ENCODE assay signal across 11 mouse cellular contexts in the genomic region with DNA sequence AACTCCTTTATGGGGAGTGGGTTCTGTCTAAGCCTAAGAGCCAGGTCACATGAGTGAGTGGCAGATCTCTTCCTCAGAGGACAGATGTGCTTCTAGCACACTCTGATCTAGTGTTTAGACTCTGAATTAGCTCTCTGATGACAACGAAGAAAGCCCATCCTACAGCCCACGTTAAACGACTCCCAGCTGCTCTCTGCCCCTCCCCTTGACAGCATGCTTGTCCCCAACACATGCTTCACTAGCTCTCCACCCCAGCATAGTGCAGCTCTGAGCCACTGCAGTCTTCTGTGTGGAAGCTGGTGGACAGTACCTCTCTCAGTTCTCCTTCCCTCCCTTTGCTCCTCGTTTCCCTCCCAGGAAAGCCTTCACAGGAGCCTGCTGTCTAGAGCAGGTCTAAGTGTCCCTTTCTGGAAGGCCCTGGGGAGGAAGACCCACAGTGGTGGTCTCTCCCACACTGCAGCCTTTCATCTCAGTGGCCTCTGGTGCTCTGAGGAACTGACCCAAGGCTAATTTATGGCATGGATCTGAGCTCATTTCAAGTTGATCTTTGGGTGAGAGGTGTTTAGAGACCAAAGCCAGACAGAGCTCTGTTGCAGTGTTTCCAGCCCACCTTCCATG. TPM values are rescaled to one million over a fixed set of nuclear protein-coding genes. Genes with fewer than 3 reads are reported as not detected.
DNase-seq lines count a peak whose midpoint lies in the region; ATAC-seq and TF ChIP-seq lines count a peak whose summit lies in the region.
"Had no signal": no experiment of that assay in that cellular context is flagged by ENCODE, and none has a peak within 500 bp of the region (broad histone marks: within the 10 kb centered on the region; RNA-seq: fewer than 3 reads in every experiment).

No protein-coding gene starts in this region.

- H3K27ac ChIP-seq in hindbrain, embryonic 12.5 days, result no peak overlapping the region
- no peak overlapping the region for H3K27ac ChIP-seq in hindbrain, embryonic 11.5 days (ENCODE audit: low read depth, low read length)
- H3K27ac ChIP-seq in lung, embryonic 16.5 days (ENCODE audit: low read length), result no peak overlapping the region
- H3K27ac ChIP-seq in embryonic facial prominence, embryonic 14.5 days (replicated peaks; ENCODE audit: low read depth, low read length), result no peak overlapping the region
- peak overlapping the region; percentile 23; the same call in 1 of the 2 replicates for H3K27ac ChIP-seq in small intestine, adult 2 months (ENCODE audit: insufficient read depth, low read depth, low read length)
- H3K27ac ChIP-seq: hindbrain, embryonic 10.5 days had no signal

- 22% methylated on average over 4 of the region's 4 CpGs for WGBS in hindbrain, embryonic 12.5 days
- WGBS in hindbrain, embryonic 11.5 days, result 26% methylated on average over 4 of the region's 4 CpGs
- 20% methylated on average over 4 of the region's 4 CpGs for WGBS in lung, embryonic 16.5 days
- WGBS in embryonic facial prominence, embryonic 14.5 days, result 18% methylated on average over 4 of the region's 4 CpGs
- WGBS in small intestine, adult 2 months, result 32% methylated on average over 4 of the region's 4 CpGs

- H3K9me3 ChIP-seq in hindbrain, embryonic 12.5 days (replicated peaks), result no peaks in the 10 kb centered on the region
- H3K9me3 ChIP-seq in hindbrain, embryonic 11.5 days (ENCODE audit: control insufficient read depth, low read length), result no peaks in the 10 kb centered on the region
- H3K9me3 ChIP-seq in lung, embryonic 16.5 days (ENCODE audit: control insufficient read depth, low read length), result no peaks in the 10 kb centered on the region
- no peaks in the 10 kb centered on the region for H3K9me3 ChIP-seq in embryonic facial prominence, embryonic 14.5 days (ENCODE audit: control insufficient read depth, low read length)
- H3K9me3 ChIP-seq: hindbrain, embryonic 10.5 days had no signal

- no peaks in the 10 kb centered on the region for H3K36me3 ChIP-seq in hindbrain, embryonic 12.5 days
- no peaks in the 10 kb centered on the region for H3K36me3 ChIP-seq in hindbrain, embryonic 11.5 days (ENCODE audit: control insufficient read depth, insufficient read depth, low read length)
- H3K36me3 ChIP-seq in lung, embryonic 16.5 days (ENCODE audit: control insufficient read depth, insufficient read depth, low read length), result no peaks in the 10 kb centered on the region
- no peaks in the 10 kb centered on the region for H3K36me3 ChIP-seq in embryonic facial prominence, embryonic 14.5 days (ENCODE audit: control insufficient read depth, insufficient read depth, low read length)
- 0 out of 2 replicates have a peak, but pooled peaks cover 1% of the 10 kb centered on the region for H3K36me3 ChIP-seq in small intestine, adult 2 months (ENCODE audit: control insufficient read depth, insufficient read depth, low read length)

- TF ChIP-seq POLR2A in small intestine, adult 2 months (IDR thresholded peaks at IDR 0.05; ENCODE audit: low read depth, low read length), result no peak

- H3K4me3 ChIP-seq in hindbrain, embryonic 12.5 days, result no peak overlapping the region
- H3K4me3 ChIP-seq in hindbrain, embryonic 11.5 days (ENCODE audit: low read depth, low read length), result no peak overlapping the region
- no peak overlapping the region for H3K4me3 ChIP-seq in lung, embryonic 16.5 days (ENCODE audit: low read length)
- H3K4me3 ChIP-seq in embryonic facial prominence, embryonic 14.5 days (ENCODE audit: low read depth, low read length), result no peak overlapping the region
- no peak overlapping the region for H3K4me3 ChIP-seq in small intestine, adult 2 months (ENCODE audit: low read depth, low read length)
- H3K4me3 ChIP-seq: erythroblast, embryonic 14.5 days; hindbrain, embryonic 10.5 days had no signal

- H3K9ac ChIP-seq in hindbrain, embryonic 12.5 days, result 0 out of 2 replicates have a peak overlapping the region, but pooled peaks have one; percentile 13
- H3K9ac ChIP-seq in hindbrain, embryonic 11.5 days (ENCODE audit: low read depth, low read length), result no peak overlapping the region
- no peak overlapping the region for H3K9ac ChIP-seq in lung, embryonic 16.5 days (ENCODE audit: low read length)
- no peak overlapping the region for H3K9ac ChIP-seq in embryonic facial prominence, embryonic 14.5 days (ENCODE audit: low read depth, low read length)

- 0 out of 2 replicates have a peak, but pooled peaks have one; percentile 32 for ATAC-seq in hindbrain, embryonic 12.5 days (ENCODE audit: low FRiP score)
- ATAC-seq in hindbrain, embryonic 11.5 days (ENCODE audit: low FRiP score), result no peak
- peak; percentile 50 for ATAC-seq in lung, embryonic 16.5 days (ENCODE audit: low read depth)
- peak; percentile 58; the same call in 1 of the 2 replicates for ATAC-seq in embryonic facial prominence, embryonic 14.5 days (ENCODE audit: low read depth)

- no peaks in the 10 kb centered on the region for H3K27me3 ChIP-seq in hindbrain, embryonic 12.5 days
- H3K27me3 ChIP-seq in hindbrain, embryonic 11.5 days (ENCODE audit: control insufficient read depth, insufficient read depth, low read length), result no peaks in the 10 kb centered on the region
- no peaks in the 10 kb centered on the region for H3K27me3 ChIP-seq in lung, embryonic 16.5 days (ENCODE audit: control insufficient read depth, insufficient read depth, low read depth, low read length)
- no peaks in the 10 kb centered on the region for H3K27me3 ChIP-seq in embryonic facial prominence, embryonic 14.5 days (replicated peaks; ENCODE audit: control insufficient read depth, insufficient read depth, low read length)
- no peaks in the 10 kb centered on the region for H3K27me3 ChIP-seq in small intestine, adult 2 months (ENCODE audit: control insufficient read depth, insufficient read depth, low read length)

- no peak for DNase-seq in hindbrain, embryonic 11.5 days (ENCODE audit: low spot score)
- DNase-seq in lung, postnatal 25 days (ENCODE audit: low spot score), result no peak
- DNase-seq in embryonic facial prominence, embryonic 14.5 days (ENCODE audit: low spot score), result peak; percentile 37
- DNase-seq in adrenal gland, postnatal 25 days, result no peak
- no peak for DNase-seq in left cerebral cortex, adult 18-20 months (ENCODE audit: low spot score in 2 of 2)
- DNase-seq: cerebellum, adult 11-12 months had no signal

- no peak for TF ChIP-seq CTCF in small intestine, adult 2 months (IDR thresholded peaks at IDR 0.05; ENCODE audit: extremely low read depth, insufficient read length, insufficient replicate concordance, low read depth, low read length)

- peaks cover 21% of the 10 kb centered on the region for H3K4me1 ChIP-seq in hindbrain, embryonic 12.5 days
- peaks cover 2% of the 10 kb centered on the region; the same call in 1 of the 2 replicates for H3K4me1 ChIP-seq in hindbrain, embryonic 11.5 days (replicated peaks; ENCODE audit: control insufficient read depth, insufficient read depth, low read length)
- H3K4me1 ChIP-seq in lung, embryonic 16.5 days (replicated peaks; ENCODE audit: control insufficient read depth, insufficient read depth, low read length), result peaks cover 29% of the 10 kb centered on the region
- peaks cover 9% of the 10 kb centered on the region; the same call in 1 of the 2 replicates for H3K4me1 ChIP-seq in embryonic facial prominence, embryonic 14.5 days (ENCODE audit: control insufficient read depth, insufficient read depth, low read length)
- peaks cover 28% of the 10 kb centered on the region for H3K4me1 ChIP-seq in small intestine, adult 2 months (ENCODE audit: control insufficient read depth, insufficient read depth, insufficient read length, low read length)

- no peak overlapping the region for H3K4me2 ChIP-seq in hindbrain, embryonic 12.5 days (replicated peaks)
- no peak overlapping the region for H3K4me2 ChIP-seq in hindbrain, embryonic 11.5 days (replicated peaks; ENCODE audit: low read depth, low read length)
- H3K4me2 ChIP-seq in lung, embryonic 16.5 days (ENCODE audit: low read depth, low read length), result no peak overlapping the region
- no peak overlapping the region for H3K4me2 ChIP-seq in embryonic facial prominence, embryonic 14.5 days (ENCODE audit: low read depth, low read length)

RNA-seq across cellular contexts. Expression of a gene that starts 43.8 kb away (rescaled TPM):
- 22.7 and 24.7 TPM in 2 replicates for polyA plus RNA-seq in hindbrain, embryonic 12.5 days (2016; fragmentation: Nextera tagmentation; extraction: Ambion mirVana)
- polyA plus RNA-seq in hindbrain, embryonic 11.5 days (2014; fragmentation: Nextera tagmentation; extraction: Ambion mirVana), result 13.3 and 14.3 TPM in 2 replicates
- polyA plus RNA-seq in lung, embryonic 16.5 days (2015; fragmentation: Nextera tagmentation; extraction: Ambion mirVana), result 10.7 and 12.2 TPM in 2 replicates
- polyA plus RNA-seq in embryonic facial prominence, embryonic 14.5 days (2014; fragmentation: Nextera tagmentation; extraction: Ambion mirVana), result 19.0 and 22.4 TPM in 2 replicates
- polyA plus RNA-seq in small intestine, adult 2 months (2012; rRNA removed), result 15.5 and 25.1 TPM in 2 replicates
- total RNA-seq in adrenal gland, postnatal 25 days (2021), result 47.5 and 49.5 TPM in 2 replicates
- total RNA-seq in left cerebral cortex, adult 18-20 months (2021), result 100 to 1,000 TPM in 1 of 2 experiments, 10 to 100 TPM in 1; 91.4 to 100 TPM
